Mouse (Mus musculus): Measurements from ENCODE around the gene Lingo1. TPM values are rescaled to one million over a fixed set of nuclear protein-coding genes. Genes with fewer than 3 reads are reported as not detected.

Lingo1 gene
- total and polyA plus RNA-seq, 3 experiments, result not detected

- no peak overlapping the region for H3K9ac ChIP-seq (ENCODE audit: insufficient read depth, low read depth)
- no peaks in the 10 kb centered on the region for H3K9me3 ChIP-seq (replicated peaks; ENCODE audit: low read length)
- H3K27me3 ChIP-seq (replicated peaks), result peaks cover 99% of the 10 kb centered on the region
- H3K4me2 ChIP-seq (ENCODE audit: insufficient read depth, low read depth, poor library complexity, severe bottlenecking), result no peak overlapping the region
- no peak for TF ChIP-seq BHLHE40 (IDR thresholded peaks at IDR 0.05; ENCODE audit: low read depth, low read length)
- no peak for TF ChIP-seq POLR2A (IDR thresholded peaks at IDR 0.05; ENCODE audit: low read depth, low read length)
- TF ChIP-seq MEF2A (IDR thresholded peaks at IDR 0.05; ENCODE audit: borderline replicate concordance, low read depth, low read length), result no peak
- TF ChIP-seq NELFE (IDR thresholded peaks at IDR 0.05; ENCODE audit: low read depth, low read length), result no peak
- no peak for TF ChIP-seq MXI1 (IDR thresholded peaks at IDR 0.05; ENCODE audit: low read depth, low read length)
- no peak for TF ChIP-seq KAT2A (IDR thresholded peaks at IDR 0.05; ENCODE audit: insufficient replicate concordance, low read length)
- no peak for TF ChIP-seq SIN3A (IDR thresholded peaks at IDR 0.05; ENCODE audit: low read length)
- no peak for TF ChIP-seq EP300 (IDR thresholded peaks at IDR 0.05; ENCODE audit: low read length)
- TF ChIP-seq CTCF (conservative IDR thresholded peaks at IDR 0.05 in 1 of 2, IDR thresholded peaks at IDR 0.05 in 1 of 2; ENCODE audit: low read depth in 2 of 2, low read length in 2 of 2), result no peak
- no peak overlapping the region for H3K4me3 ChIP-seq (replicated peaks in 1 of 3; ENCODE audit: low read depth in 2 of 3, low read length in 2 of 3, poor library complexity in 1 of 3)
- DNase-seq (ENCODE audit: extremely low read depth), result no peak
- in situ Hi-C loops (cut with MboI; ENCODE audit: low pct_ligation_motif_present, low pct_unique_long_range_greater_than_20kb, low sequenced_read_pairs), result no loop called here
- no peak overlapping the region for H3K27ac ChIP-seq (ENCODE audit: insufficient read depth, low read depth)
- no peaks in the 10 kb centered on the region for H3K79me2 ChIP-seq (replicated peaks; ENCODE audit: control insufficient read depth, extremely low read depth, insufficient read depth, poor library complexity, severe bottlenecking)
- H3K36me3 ChIP-seq (replicated peaks in 1 of 2; ENCODE audit: control insufficient read depth in 1 of 2, insufficient read depth in 1 of 2, low read length in 1 of 2), result no peaks in the 10 kb centered on the region
- dilution Hi-C loops (cut with MboI; ENCODE audit: extremely low pct_ligation_motif_present, extremely low pct_unique_long_range_greater_than_20kb, low sequenced_read_pairs), result no loop called here
- H3K4me1 ChIP-seq (ENCODE audit: control insufficient read depth in 1 of 2, insufficient read depth in 2 of 2), result no peaks in the 10 kb centered on the region
Measured at GRCm38 (mm10) chr9:56658580-56658979, 137.7 kb downstream of the Lingo1 start.

- H3K27me3 ChIP-seq (replicated peaks), result peaks cover 97% of the 10 kb centered on the region
- no peak for DNase-seq (ENCODE audit: extremely low read depth)
- no peak overlapping the region for H3K27ac ChIP-seq (ENCODE audit: insufficient read depth, low read depth)
- no peaks in the 10 kb centered on the region for H3K9me3 ChIP-seq (replicated peaks; ENCODE audit: low read length)
- H3K9ac ChIP-seq (ENCODE audit: insufficient read depth, low read depth), result no peak overlapping the region
- no peak overlapping the region for H3K4me3 ChIP-seq (replicated peaks in 1 of 3; ENCODE audit: low read depth in 2 of 3, low read length in 2 of 3, poor library complexity in 1 of 3)
- TF ChIP-seq MEF2A (IDR thresholded peaks at IDR 0.05; ENCODE audit: borderline replicate concordance, low read depth, low read length), result no peak
- TF ChIP-seq JUN (IDR thresholded peaks at IDR 0.05; ENCODE audit: insufficient read depth, low read depth, low read length), result no peak
- no peak for TF ChIP-seq UBTF (IDR thresholded peaks at IDR 0.05; ENCODE audit: low read depth, low read length)
- no peak for TF ChIP-seq POLR2A (IDR thresholded peaks at IDR 0.05; ENCODE audit: low read depth, low read length)
- H3K79me2 ChIP-seq (replicated peaks; ENCODE audit: control insufficient read depth, extremely low read depth, insufficient read depth, poor library complexity, severe bottlenecking), result no peaks in the 10 kb centered on the region
- H3K4me2 ChIP-seq (ENCODE audit: insufficient read depth, low read depth, poor library complexity, severe bottlenecking), result no peak overlapping the region
- H3K36me3 ChIP-seq (replicated peaks in 1 of 2; ENCODE audit: control insufficient read depth in 1 of 2, insufficient read depth in 1 of 2, low read length in 1 of 2), result no peaks in the 10 kb centered on the region
- dilution Hi-C loops (cut with MboI; ENCODE audit: extremely low pct_ligation_motif_present, extremely low pct_unique_long_range_greater_than_20kb, low sequenced_read_pairs) (no loop called here), in situ Hi-C loops (cut with MboI; ENCODE audit: low pct_ligation_motif_present, low pct_unique_long_range_greater_than_20kb, low sequenced_read_pairs) (no loop called here)
- H3K4me1 ChIP-seq (ENCODE audit: control insufficient read depth in 1 of 2, insufficient read depth in 2 of 2), result no peaks in the 10 kb centered on the region
Measured at GRCm38 (mm10) chr9:56657996-56658398, 138.3 kb downstream of the Lingo1 start.

GRCm38 (mm10) chr9:56656766-56657542 lies 139.3 kb downstream of the Lingo1 start:
- TF ChIP-seq ZKSCAN1 (IDR thresholded peaks at IDR 0.05; ENCODE audit: borderline replicate concordance, low read depth, low read length), result no peak
- no peak for TF ChIP-seq ETS1 (conservative IDR thresholded peaks at IDR 0.05; ENCODE audit: low read depth, low read length)
- TF ChIP-seq CHD2 (IDR thresholded peaks at IDR 0.05; ENCODE audit: low read length), result no peak
- TF ChIP-seq CHD1 (IDR thresholded peaks at IDR 0.05; ENCODE audit: low read depth, low read length), result no peak
- TF ChIP-seq POLR2A (IDR thresholded peaks at IDR 0.05; ENCODE audit: low read depth, low read length), result no peak
- TF ChIP-seq JUND (conservative IDR thresholded peaks at IDR 0.05; ENCODE audit: low read depth, low read length), result no peak
- no peak for TF ChIP-seq MAZ (IDR thresholded peaks at IDR 0.05; ENCODE audit: low read depth, low read length)
- TF ChIP-seq ZMIZ1 (IDR thresholded peaks at IDR 0.05; ENCODE audit: low read depth, low read length), result no peak
- Histone ChIP-seq H3K4me2 (ENCODE audit: insufficient read depth, low read depth, poor library complexity, severe bottlenecking) (no peak overlapping the region), H3K9ac (ENCODE audit: insufficient read depth, low read depth) (no peak overlapping the region), H3K27me3 (replicated peaks) (peaks cover 96% of the 10 kb centered on the region), H3K27ac (ENCODE audit: insufficient read depth, low read depth) (no peak overlapping the region), H3K4me3 (replicated peaks in 1 of 3; ENCODE audit: low read depth in 2 of 3, low read length in 2 of 3, poor library complexity in 1 of 3) (no peak overlapping the region), H3K4me1 (ENCODE audit: control insufficient read depth in 1 of 2, insufficient read depth in 2 of 2) (no peaks in the 10 kb centered on the region), H3K36me3 (replicated peaks in 1 of 2; ENCODE audit: control insufficient read depth in 1 of 2, insufficient read depth in 1 of 2, low read length in 1 of 2) (no peaks in the 10 kb centered on the region), H3K79me2 (replicated peaks; ENCODE audit: control insufficient read depth, extremely low read depth, insufficient read depth, poor library complexity, severe bottlenecking) (no peaks in the 10 kb centered on the region), H3K9me3 (replicated peaks; ENCODE audit: low read length) (no peaks in the 10 kb centered on the region)
- dilution Hi-C loops (cut with MboI; ENCODE audit: extremely low pct_ligation_motif_present, extremely low pct_unique_long_range_greater_than_20kb, low sequenced_read_pairs), result no loop called here
- no peak for DNase-seq (ENCODE audit: extremely low read depth)
- in situ Hi-C loops (cut with MboI; ENCODE audit: low pct_ligation_motif_present, low pct_unique_long_range_greater_than_20kb, low sequenced_read_pairs), result no loop called here
